Mouse (Mus musculus): ENCODE data around the gene Rbl2. TPM values are rescaled to one million over a fixed set of nuclear protein-coding genes. Genes with fewer than 3 reads are reported as not detected.
A peak's percentile ranks its signal among the peaks of the same experiment; 100 is the strongest.

The Rbl2 gene
- 10 to 100 TPM; 27.0 to 43.9 TPM for total RNA-seq (2021)
- long read RNA-seq, experiment 1, full-length matches to known transcripts = 3 of 9 reads
- long read RNA-seq, experiment 1, partial matches to known transcripts = 0 of 9 reads
- long read RNA-seq, experiment 1, other reads (novel, unspliced or antisense) = 6 of 9 reads
- long read RNA-seq, experiment 2, full-length matches to known transcripts = 8 of 12 reads
- long read RNA-seq, experiment 2, partial matches to known transcripts = 3 of 12 reads
- long read RNA-seq, experiment 2, other reads (novel, unspliced or antisense) = 1 of 12 reads

- DNase-seq = peak; percentile 88 to 91
- intact Hi-C loops (cut with DNase I) = no loop called here
Observed at GRCm38 (mm10) chr8:91069834-91070233, at the start of gene Rbl2. Gene Rbl2 (plus strand): TSS chr8:91070057.

GRCm38 (mm10) chr8:91034417-91034816 is 35.4 kb upstream of the Rbl2 start:
- intact Hi-C loops (cut with DNase I) = no loop called here
- DNase-seq = no peak

GRCm38 (mm10) chr8:91036905-91037304 is 33.0 kb upstream of the Rbl2 start:
- intact Hi-C loops (cut with DNase I) = no loop called here
- no peak for DNase-seq

GRCm38 (mm10) chr8:91038637-91039036 is 31.2 kb upstream of the Rbl2 start:
- intact Hi-C loops (cut with DNase I) = no loop called here
- no peak for DNase-seq

- no peak for DNase-seq
- intact Hi-C loops (cut with DNase I) = no loop called here
Observed at GRCm38 (mm10) chr8:91046370-91046769, 23.5 kb upstream of the Rbl2 start.

- DNase-seq = peak; percentile 52 to 60
- intact Hi-C loops (cut with DNase I) = no loop called here
Observed at GRCm38 (mm10) chr8:91051037-91051436, 18.8 kb upstream of the Rbl2 start.

- intact Hi-C loops (cut with DNase I) = no loop called here
- no peak for DNase-seq
Observed at GRCm38 (mm10) chr8:91054418-91054817, 15.4 kb upstream of the Rbl2 start.

GRCm38 (mm10) chr8:91056848-91057247 is 13.0 kb upstream of the Rbl2 start:
- no peak for DNase-seq
- intact Hi-C loops (cut with DNase I) = no loop called here

GRCm38 (mm10) chr8:91059086-91059578 is 10.7 kb upstream of the Rbl2 start:
- no peak for DNase-seq
- intact Hi-C loops (cut with DNase I) = no loop called here

- intact Hi-C loops (cut with DNase I) = no loop called here
- no peak for DNase-seq
Observed at GRCm38 (mm10) chr8:91059884-91060510, 9.9 kb upstream of the Rbl2 start.

GRCm38 (mm10) chr8:91060555-91061471 is 9.0 kb upstream of the Rbl2 start:
- no peak for DNase-seq

GRCm38 (mm10) chr8:91065179-91065578 is 4.7 kb upstream of the Rbl2 start:
- DNase-seq = no peak

More at GRCm38 (mm10) chr8:91060555-91061471, 9.0 kb upstream of the Rbl2 start:
- intact Hi-C loops (cut with DNase I) = no loop called here

GRCm38 (mm10) chr8:91069407-91069806 is 450 bp upstream of the Rbl2 start:
- DNase-seq = no peak
- intact Hi-C loops (cut with DNase I) = no loop called here

More at GRCm38 (mm10) chr8:91065179-91065578, 4.7 kb upstream of the Rbl2 start:
- intact Hi-C loops (cut with DNase I) = no loop called here

- intact Hi-C loops (cut with DNase I) = no loop called here
- peak; percentile 62 to 70 for DNase-seq
Observed at GRCm38 (mm10) chr8:91070275-91070859, 510 bp downstream of the Rbl2 start.

- no peak for DNase-seq
- intact Hi-C loops (cut with DNase I) = no loop called here
Observed at GRCm38 (mm10) chr8:91077077-91077867, 7.4 kb downstream of the Rbl2 start.

- intact Hi-C loops (cut with DNase I) = no loop called here
- DNase-seq = no peak
Observed at GRCm38 (mm10) chr8:91079678-91080077, 9.8 kb downstream of the Rbl2 start.

- no peak for DNase-seq
- intact Hi-C loops (cut with DNase I) = no loop called here
Observed at GRCm38 (mm10) chr8:91081911-91082310, 12.1 kb downstream of the Rbl2 start.

GRCm38 (mm10) chr8:91082428-91082827 is 12.6 kb downstream of the Rbl2 start:
- intact Hi-C loops (cut with DNase I) = no loop called here
- no peak for DNase-seq

- DNase-seq = no peak
- intact Hi-C loops (cut with DNase I) = no loop called here
Observed at GRCm38 (mm10) chr8:91088452-91088851, 18.6 kb downstream of the Rbl2 start.

- no peak for DNase-seq
- intact Hi-C loops (cut with DNase I) = no loop called here
Observed at GRCm38 (mm10) chr8:91089601-91090000, 19.7 kb downstream of the Rbl2 start.
